Mouse (Mus musculus) testis, adult 2 months (tissue): Measurements from ENCODE around the gene Clstn3.
"Not testable (repeated sequence)": the region's sequence is repeated elsewhere in the genome, so short reads cannot be mapped to it uniquely, and the experiment has no call there.

Experiments
- CTCF ChIP-seq: fragments of 200-500 bp; IDR thresholded peaks from 2 replicates; pipeline ENCODE4 v1.5.1; 2012; ENCODE audit warnings: low read depth, mild to moderate bottlenecking, inconsistent platforms, low read length, moderate library complexity; ENCODE audit not compliant: control insufficient read depth, insufficient read depth, insufficient replicate concordance
- POLR2A ChIP-seq: fragments of 200-500 bp; IDR thresholded peaks from 2 replicates; pipeline ENCODE4 v1.6.1; 2012; ENCODE audit warnings: low read depth, mild to moderate bottlenecking, inconsistent platforms, low read length, moderate library complexity; ENCODE audit not compliant: control insufficient read depth

DNA sequence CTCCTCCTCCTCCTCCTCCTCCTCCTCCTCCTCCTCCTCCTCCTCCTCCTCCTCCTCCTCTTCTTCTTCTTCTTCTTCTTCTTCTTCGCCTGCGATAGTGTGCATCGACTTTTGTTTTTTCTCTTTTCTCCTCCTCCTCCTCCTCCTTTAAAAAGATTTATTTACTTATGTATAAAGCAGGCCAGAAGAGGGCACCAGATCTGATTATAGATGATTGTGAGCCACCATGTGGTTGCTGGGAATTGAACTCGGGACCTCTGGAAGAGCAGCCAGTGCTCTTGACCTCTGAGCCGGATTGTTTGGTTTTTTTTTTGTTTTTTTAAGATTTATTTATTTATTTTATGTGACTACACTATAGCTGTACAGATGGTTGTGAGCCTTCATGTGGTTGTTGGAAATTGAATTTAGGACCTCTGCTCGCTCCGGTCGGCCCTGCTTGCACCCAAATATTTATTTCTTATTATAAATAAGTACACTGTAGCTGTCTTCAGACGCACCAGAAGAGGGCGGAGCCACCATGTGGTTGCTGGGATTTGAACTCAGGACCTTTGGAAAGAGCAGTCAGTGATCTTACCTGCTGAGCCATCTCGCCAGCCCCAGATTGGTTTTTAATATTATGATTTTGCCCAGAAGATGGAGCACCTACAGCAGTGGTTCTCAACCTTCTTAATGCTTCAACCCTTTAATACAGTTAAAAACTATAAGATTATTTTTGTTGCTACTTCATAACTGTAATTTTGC, 10.9 kb upstream of the Clstn3 start:
- TF ChIP-seq CTCF, POLR2A: not testable (repeated sequence)
